Mouse (Mus musculus): ENCODE measurements around the gene Abca15.
"Not testable (repeated sequence)": the region's sequence is repeated elsewhere in the genome, so short reads cannot be mapped to it uniquely, and the experiment has no call there.

Gene Abca15

DNA sequence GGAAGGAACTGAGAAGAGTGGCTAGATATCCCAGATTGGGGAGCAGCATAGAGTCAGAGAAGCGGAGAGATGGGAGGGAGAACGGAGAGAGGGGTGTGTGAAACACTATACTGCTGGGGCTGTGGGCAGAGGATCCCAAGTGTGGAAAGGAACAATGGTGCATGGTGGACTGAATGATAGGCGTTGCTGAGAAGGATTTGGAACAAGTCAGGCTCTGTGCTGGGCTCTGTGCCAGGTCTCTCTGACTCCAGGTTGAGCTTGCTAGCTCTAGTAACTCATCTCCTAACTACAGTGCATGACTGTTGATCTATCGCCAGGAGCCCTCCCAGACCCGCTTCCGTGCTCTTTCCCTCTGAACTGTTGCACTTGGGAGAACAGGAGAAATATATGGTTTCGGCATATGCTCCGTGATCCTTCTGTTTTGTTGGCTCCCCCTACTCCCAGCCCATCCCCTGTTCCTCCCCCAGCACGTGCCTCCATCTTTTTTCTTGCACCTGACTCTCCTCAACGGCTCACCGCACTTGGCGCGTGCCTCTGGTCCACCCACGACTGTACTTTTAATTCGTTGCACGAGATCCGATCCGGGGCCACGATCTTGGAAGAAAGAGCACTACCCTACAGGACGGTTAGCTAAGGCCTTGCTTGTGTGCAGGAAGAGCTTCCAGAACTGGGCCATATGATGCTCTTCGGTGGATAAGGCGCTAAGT is at the start of gene Abca15:
TSS of gene Abca15 (plus strand) at position 584 of the 707 bp plus-strand sequence.
- DNase-seq (ENCODE audit: low spot score in 2 of 2), result peak in 1 of 2 experiments; percentile 8

DNA sequence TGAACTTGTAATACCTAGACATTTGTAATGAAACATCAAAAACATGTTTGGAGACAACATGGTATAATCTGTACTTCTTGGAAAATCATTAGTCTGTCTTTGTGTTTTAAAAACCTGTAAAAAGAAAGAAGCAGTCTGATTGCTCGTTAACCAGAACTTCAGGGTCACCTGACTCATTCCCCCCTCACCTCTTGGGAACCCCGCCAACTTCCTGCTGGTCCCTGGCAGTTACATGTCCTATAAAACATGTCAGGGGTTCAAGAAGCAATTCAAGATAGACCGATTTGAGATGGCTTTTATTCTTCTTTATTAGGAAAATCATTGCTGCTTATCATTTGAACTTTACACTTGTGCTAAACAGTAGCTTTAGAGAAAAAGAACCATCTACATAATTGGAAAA is 43.2 kb upstream of the Abca15 start:
- peak in 1 of 2 experiments; percentile 5 for DNase-seq (ENCODE audit: low spot score in 2 of 2)

DNA sequence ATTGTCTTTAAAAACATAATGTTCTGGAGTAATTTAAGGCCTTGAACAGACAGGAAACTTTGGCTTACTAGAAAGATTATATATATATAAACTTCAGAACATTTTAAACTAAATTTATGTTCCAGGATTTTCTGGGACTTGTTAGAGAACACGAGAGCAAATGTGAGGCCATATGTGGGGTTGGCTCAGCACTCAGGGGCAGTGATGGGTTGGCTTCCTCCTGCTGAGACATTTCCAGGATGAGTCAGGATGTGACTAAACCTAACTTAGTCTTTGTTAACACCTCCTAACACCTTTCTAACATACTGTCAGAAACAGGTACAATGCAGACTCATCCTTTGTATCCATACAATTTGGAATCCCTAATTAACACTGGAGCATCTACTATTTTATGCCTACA is 12.4 kb upstream of the Abca15 start:
- no peak for DNase-seq (ENCODE audit: low spot score in 2 of 2)

DNA sequence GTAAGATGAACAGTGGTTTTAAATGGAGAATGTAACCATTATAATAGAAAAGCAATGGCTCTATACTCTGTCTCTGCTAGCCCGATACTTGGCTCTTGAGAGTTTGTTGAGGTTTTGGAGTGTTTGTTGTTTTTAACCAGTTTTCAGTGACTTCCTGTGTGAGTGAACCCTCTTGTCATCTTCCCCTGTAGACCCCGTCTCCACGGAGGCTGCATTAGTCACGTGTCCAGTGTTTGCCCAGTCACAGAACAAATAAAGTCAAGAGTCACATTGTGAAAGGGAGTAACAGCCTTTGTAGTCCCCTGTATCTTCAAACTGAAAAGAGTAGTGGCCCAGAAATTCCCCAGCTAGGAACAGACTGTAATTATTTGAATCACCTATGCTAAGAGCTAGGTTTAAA is 5.5 kb upstream of the Abca15 start:
- no peak for DNase-seq (ENCODE audit: low spot score in 2 of 2)

DNA sequence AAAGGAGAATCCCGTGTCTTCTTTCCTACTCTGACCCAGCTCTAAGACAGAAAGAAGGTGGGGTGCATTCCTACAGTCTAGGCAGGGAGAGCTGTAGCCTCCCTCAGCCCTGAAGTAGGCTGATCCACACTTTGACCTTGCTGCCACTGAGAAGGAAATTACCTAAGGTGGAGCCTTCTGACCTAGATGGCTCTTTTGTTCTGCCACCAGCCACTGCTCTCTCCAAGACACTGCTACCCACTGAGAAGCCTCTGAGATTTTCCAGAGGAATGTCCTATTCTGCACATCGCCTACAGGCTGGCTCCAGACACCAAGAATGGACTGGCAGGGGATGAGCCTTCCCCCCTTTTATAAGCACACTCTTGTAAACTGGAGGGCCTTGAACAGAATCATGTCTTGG is 2.6 kb upstream of the Abca15 start:
- not testable (repeated sequence) for DNase-seq (ENCODE audit: low spot score in 2 of 2)

DNA sequence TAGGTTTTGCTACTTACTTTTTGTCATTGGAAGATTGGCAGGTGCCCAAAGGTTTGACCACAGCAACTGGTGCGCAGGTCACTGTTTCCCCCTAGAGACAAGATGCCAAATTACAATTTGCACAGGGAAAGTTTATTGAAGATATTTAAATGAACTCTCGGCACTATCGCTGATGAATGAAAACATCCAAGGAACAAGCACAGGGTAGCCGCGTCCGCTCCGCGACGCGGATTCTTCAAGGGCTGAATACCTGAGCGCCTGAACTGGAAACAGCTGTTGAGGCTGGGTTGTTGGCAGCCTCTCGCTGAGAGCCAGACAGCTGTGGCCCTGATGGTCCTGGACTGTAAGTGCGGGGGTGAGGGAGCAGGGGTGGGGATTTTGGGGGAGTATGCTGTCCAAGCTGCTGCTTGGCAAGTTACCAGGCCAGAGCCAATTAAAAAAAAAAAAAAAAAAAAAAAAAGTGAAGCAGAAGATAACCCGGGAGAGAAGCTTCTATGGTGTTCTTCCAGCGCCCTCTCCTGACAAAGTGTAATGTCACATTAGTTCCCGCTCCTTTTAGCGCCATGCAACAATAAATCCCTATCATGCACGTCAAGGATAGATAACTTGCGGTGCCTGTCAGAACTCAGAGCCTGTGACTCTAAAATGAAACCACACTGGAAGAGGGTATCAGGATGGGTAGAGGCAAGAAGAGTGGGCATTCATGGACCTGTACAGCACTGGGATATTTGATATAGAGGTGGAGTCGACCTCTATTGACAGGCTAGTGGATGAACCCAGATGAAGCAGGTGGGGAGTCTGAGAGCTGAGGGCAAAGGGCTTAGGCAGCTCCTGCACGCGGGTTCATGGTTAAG is 1.0 kb upstream of the Abca15 start:
- peak; percentile 8 to 11 for DNase-seq (ENCODE audit: low spot score in 2 of 2)

DNA sequence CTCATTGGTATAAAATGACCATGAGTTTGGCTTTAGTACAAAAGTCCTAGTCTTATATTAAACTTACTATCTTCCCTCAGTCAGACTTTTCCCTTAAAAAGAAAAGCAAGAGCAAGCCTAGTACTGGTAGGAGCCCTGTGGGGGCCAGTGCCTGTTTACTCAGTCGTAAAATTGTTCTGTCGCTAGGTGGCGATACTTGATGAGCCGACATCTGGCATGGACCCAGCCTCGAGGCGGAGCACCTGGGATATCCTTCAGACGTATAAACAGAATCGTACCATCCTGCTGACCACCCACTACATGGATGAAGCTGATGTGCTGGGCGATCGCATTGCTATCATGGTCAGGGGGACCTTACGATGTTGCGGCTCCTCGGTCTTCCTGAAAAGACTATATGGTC is 32.7 kb downstream of the Abca15 start:
- no peak for DNase-seq (ENCODE audit: low spot score in 2 of 2)

DNA sequence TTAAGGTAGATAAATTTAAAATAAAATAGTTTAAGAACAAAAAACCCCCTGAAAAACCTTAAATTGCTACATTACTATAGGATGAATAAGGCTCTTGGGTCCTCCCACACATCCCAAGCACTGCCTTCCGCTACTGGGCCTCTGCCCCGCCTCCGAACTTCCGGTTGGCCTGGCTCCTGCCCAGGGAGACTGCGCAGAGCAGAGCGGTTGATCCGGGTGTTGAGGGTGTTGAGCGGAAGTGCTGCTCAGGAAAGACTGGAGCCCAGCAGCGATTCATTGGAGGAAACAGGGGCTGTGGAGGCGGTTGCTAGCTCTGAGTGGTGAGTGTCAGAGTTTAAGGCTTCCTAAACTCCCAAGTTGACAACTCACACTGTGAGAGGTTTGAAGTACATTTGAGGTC is 81.0 kb downstream of the Abca15 start, which contains the start of gene Abca16:
TSS of gene Abca16 (plus strand) at position 201 of the 400 bp plus-strand sequence.
- no peak for DNase-seq (ENCODE audit: low spot score in 2 of 2)

DNA sequence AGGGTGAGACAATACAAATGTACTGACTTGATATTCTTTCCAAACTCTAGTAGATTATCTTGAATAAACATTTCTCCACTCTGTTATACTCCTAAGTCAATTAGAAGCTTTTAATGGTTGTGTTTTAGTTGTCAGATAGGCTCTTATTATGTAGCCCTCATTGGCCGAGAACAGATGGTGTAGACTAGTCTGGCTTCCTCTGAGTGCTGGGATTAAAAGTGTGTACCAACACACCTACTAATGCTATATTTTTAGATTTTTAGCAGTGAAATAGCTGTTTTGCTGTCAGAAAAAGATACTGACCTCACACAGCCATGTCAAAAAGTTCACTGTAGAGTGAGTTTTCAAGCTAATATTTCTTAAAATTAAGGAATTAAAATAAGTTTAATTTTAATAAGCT is 83.9 kb downstream of the Abca15 start:
- DNase-seq (ENCODE audit: low spot score in 2 of 2), result no peak

DNA sequence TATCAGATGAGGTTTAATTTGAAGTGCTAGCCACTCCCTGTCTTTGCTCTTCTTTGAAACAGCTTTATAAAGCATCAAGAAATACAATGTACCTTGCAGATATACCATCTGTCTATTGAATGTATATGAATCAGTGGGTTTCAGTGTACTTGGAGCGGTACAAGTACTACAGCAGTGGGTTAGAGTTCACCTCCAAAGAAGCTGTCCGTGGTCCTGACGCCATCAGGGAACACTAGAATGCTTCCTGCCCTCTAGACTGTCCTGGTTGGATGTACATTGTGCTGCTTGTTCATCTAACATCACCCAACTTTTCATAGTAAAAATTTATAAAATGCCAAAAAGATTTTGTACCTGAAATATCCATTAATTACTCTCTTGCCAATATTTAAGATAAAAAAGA is 98.2 kb downstream of the Abca15 start:
- no peak for DNase-seq (ENCODE audit: low spot score in 2 of 2)

DNA sequence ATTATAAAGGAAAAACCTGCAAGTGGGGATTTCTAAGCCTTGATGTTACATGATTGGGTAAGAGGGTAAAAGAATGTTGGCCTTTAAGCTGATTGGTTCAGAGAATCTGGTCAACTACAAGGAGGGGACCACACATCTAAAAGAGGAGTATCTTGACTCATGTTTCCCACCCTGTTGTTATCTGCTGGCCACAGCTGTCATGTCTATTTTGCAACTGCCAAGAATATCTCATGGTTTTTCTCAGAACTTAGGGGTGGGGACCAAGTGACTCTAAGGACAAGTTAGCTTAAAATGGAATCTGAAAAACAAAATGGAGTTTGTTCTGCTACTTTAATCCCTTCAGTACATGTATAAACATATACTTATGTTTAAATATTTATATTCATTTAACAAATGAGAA is 103.0 kb downstream of the Abca15 start:
- DNase-seq (ENCODE audit: low spot score in 2 of 2), result no peak

Data from urinary bladder, postnatal 36 days (tissue).